Mouse (Mus musculus): ENCODE data around the gene Fam131b.
A peak's percentile ranks its signal among the peaks of the same experiment; 100 is the strongest.

The Fam131b gene

GRCm38 (mm10) chr6:42324482-42325267 is at the start of gene Fam131b:
TSS of gene Fam131b (minus strand) at chr6:42324643.
- DNase-seq: peak; percentile 91 to 95

DNA sequence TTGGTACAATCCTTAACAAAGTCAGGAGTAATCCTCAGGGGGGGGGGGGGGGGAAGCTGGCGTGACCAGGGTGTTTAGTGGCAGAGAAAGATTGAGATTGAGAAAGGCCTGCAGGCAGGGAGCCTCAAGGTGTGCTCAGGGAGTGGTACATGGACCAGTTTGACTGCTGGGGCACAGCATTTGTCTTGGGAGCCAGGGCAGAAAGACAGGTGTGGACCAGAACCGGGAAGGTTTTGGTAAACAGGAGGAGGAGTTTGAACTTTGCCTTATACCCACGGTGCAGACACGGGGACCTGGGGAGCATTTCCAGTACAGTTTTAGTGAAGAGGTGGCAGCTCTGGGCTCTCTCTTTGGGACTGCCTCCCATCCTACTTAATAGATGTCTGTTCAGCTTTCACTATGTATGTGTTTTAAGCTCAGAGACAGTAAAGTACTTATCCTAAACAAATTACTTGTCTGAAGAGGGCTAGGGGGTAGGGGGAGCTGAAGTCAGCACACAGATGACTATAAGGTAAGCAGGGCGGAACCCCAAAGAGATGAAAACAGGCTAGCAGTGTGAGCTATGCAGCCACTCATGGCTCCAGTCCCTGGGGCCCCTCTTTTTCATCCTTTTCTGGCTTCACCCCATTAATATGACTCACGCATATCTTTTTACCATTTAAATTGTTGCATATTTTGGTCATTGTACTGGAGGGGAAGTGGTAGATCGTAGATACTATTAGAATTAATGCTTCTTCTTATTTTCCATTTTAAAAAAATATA is 49.4 kb upstream of the Fam131b start:
- no peak for DNase-seq

DNA sequence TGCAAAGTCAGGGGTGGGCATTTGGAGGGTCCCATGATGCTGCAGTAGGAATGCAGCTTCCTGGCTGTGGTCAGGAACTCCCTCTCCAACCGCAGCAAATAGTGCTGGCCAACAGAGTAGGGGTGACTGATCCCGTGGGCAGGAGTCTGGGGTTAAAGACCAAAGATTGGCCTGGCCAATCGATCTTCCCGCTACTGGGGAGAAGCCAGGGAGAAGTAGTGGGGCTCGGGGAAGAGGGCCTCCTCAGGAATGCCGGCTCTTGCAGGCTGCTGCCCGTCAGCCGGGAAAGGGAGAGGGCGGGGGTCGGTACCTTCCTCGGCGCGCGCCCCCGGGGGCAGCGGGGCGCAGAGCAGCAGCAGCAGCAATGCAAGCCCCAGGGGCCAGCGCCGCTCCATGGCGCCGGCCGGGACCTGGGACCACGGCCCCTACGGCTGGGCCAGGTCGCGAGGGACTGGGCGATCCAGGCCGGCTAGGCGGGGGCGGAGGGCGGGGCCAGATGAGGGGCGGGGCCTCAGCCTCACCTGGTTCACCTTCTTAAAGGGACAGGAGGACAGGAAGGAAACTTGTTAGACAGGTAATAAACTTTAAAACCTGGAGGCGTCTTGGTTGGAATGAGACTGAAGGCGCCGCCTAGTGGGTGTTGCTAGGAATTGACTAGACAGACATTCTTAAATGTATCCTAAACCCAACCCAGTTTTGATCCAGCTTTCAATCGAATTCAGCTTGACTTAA is 48.5 kb upstream of the Fam131b start, which contains the start of gene Epha1:
Gene Epha1 (minus strand): TSS at position 453 of the 732 bp plus-strand sequence.
- peak; percentile 74 to 80 for DNase-seq

GRCm38 (mm10) chr6:42372421-42372815 is 48.0 kb upstream of the Fam131b start:
- DNase-seq: no peak

DNA sequence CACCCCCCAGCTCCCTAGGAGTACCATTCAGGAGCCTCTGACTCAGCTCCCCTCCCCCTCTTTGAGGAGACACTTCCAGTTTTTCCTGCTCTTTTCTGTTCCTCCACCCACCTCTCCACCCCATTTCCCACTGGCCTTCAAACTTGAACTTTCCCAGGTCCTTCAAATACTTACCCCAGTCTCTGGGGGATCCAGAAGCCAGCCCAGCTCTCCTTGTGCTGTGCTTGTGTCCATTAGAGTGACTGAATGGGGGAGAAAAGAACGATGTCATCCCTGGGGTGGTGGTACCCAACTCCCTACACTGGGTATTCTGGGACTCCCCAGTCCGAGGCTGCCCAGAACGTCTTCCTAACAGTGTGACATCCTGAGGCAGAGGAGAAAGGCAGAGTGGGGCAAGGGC is 47.6 kb upstream of the Fam131b start:
- DNase-seq: no peak

GRCm38 (mm10) chr6:42370630-42371363 is 46.4 kb upstream of the Fam131b start:
- no peak for DNase-seq

- no peak for DNase-seq
Measured at GRCm38 (mm10) chr6:42369870-42370269, 45.4 kb upstream of the Fam131b start.

DNA sequence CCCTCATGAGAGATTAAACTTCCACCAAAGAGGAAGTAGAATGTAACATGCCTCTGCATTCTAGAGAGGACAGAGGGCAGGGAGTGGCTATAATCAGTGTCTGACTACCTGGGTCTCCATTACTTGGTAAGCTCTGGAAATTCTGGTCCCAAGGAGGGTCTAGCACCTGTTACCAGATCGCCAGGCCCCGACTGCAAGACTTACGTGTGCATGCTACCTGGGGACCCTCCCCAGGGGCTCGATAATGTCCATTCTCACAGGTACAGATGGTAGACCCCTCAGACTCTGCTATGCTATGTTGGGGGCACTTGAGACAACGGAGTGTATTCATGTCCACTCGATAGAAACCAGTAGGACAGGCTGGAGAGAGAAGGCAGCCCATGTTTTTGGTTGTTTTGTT is 40.8 kb upstream of the Fam131b start:
- no peak for DNase-seq

- no peak for DNase-seq
Measured at GRCm38 (mm10) chr6:42364607-42365006, 40.2 kb upstream of the Fam131b start.

DNA sequence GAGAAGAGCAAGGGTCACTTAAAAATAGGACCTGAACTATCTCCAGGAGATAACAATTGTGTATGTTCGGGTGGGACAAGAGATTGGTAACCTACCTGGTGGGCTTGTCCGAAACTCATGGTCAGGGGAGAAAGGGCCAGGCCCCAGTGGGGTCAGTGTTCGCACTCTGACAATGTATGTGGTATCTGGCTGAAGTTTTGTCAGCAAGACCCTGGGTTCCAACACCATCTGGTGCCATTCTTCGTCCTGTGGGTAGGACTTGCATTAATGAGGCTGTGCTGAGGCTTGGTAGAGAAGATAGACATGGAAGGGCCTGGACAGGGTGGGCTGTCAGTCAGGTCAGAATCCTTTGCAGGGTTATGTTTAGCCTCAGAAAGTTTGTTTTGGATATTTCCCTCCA is 39.6 kb upstream of the Fam131b start:
- DNase-seq: no peak

- DNase-seq: no peak
Measured at GRCm38 (mm10) chr6:42362974-42363373, 38.5 kb upstream of the Fam131b start.

DNA sequence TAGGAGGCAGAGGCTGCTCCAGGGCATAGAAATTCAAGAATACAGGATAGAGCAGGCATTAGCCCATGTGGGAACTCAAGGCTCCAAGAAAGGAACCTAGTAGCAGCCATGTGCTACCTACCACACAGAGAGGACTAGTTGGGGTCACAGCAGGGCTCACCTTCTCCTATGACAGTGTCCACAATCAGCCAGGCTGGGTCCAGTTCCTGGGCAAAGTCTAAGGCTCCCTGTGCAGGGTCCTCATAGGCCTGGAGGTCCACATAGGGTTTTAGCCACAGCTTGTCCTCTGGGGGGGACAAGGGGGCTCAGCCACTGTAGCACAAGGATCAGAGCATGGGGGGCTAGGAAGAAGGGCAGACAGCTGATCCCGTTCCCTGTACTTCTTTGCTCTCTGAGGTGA is 38.1 kb upstream of the Fam131b start:
- DNase-seq: no peak

- DNase-seq: no peak
Measured at GRCm38 (mm10) chr6:42362074-42362473, 37.6 kb upstream of the Fam131b start.

- DNase-seq: no peak
Measured at GRCm38 (mm10) chr6:42361041-42361895, 36.8 kb upstream of the Fam131b start.

DNA sequence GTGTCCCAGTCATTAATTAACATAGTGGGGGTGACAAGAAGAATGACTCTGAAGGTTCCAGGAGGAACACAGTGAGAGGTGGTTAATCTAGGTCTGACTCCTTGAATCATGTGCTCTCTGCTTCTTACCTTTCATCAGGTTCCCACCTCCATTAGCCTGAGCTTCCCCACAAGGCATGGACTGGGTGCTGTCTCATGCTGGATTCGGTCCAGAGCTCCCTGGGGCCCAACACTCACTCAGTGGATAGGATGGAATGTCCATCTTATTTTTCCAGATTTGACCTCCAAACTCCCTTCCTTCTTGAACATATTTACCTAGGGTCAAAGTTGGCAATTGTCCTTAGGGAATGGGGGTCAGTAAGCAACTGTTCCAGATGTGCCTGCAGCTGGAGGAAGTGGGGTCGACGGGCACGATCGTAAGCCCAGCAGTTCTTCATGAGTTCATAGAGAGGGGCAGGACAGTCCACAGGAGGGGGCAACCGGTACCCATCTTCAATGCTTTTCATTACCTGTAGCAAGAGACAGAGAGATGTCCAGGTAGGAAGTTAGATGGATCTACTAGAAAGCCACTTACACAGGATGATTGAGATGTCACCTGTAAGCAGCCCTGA is 35.9 kb upstream of the Fam131b start:
- no peak for DNase-seq

- no peak for DNase-seq
Measured at GRCm38 (mm10) chr6:42359364-42360147, 35.1 kb upstream of the Fam131b start.

DNA sequence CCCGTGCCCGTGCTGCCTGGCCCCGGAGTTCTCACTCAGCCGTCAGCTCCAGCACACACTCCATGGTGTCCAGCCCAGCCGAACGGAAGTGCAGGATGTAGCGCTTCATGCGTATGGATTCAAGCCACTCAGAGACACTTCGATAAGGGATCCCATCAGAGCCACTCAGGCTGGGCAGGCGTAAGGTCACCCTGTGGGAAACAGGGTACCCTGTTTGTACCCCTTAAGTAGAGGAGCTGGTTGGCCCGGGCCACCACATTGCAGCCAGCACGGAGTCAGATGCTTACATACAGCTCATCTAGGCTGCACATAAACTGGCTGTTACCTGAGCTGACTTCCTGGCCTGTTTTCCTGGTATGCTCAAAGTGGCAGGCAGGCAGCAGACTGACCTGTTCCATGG is 34.5 kb upstream of the Fam131b start:
- no peak for DNase-seq

- DNase-seq: no peak
Measured at GRCm38 (mm10) chr6:42357901-42358300, 33.5 kb upstream of the Fam131b start.

DNA sequence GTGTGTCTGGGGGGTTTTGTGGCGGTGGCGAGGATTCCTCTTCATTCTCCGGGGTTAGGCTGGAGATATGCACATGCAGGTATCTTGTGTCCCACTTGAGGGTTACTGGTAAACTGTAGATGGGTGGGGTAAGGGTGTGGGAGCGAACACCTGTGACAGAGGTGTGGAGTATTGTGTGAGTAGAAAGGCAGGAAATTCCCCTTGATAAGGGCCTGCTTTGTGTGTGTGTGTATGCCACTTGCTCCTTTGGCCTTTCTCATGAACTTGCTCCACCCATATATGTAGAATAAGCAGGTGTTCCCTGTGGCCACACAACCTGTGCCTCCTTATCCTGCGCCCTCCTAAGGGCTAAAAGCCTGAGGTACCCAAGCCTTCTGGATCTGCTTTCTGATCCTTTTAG is 32.5 kb upstream of the Fam131b start:
- DNase-seq: no peak

Data from cerebellum, postnatal 10 days (tissue).